Mouse (Mus musculus) adrenal gland, adult (tissue): ENCODE measurements around the gene Gstt3.
A peak's percentile ranks its signal among the peaks of the same experiment; 100 is the strongest.

Experiments
- DNase-seq, 2 experiments: peaks; one replicate each; pipeline ENCODE4 v3.0.0; 2022 to 2023; ENCODE audit warnings: low spot score in 1 of 2; ENCODE audit not compliant: inconsistent age in 2 of 2

The Gstt3 gene

DNA sequence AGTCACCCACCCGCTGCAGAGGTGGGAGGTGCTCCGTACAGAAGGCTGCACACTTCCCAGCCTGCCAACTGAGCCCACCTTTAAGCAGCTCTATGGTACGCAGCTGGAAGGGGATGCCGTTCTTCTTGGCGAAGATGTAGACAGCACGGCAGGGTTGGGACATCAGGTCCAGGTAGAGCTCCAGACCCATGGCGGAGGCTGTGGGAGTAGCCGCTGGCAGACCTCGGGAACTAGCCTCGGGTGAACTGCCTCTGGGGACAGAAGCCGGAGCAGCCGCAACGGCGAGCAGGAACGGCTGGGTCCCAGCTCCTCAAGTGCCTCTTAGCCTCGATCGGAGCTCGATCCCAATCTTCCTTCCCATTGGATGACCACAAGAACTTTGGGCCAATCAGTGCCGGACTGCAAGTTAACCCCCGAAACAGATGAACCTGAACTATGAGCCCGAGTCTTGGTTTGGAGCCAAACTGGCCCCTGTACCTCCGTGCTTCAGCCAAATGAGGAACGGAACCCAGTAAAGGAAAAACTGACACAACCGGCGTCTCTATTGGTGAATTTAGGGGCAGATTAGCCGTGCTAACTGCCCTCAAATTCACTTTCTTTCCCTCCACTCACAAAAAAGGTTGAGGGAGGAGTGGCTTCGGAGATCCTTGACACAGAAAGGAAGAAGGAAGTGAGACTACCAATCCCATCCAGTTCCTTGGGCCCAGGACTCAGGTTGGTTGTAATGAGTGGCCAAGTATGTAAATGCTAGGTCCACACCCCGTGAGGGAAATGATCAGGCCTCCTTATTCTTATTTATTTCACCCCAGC is at the start of gene Gstt3, which contains the start of gene Gm20441:
Gene Gstt3, minus strand, starts transcription at position 646 of the 810 bp plus-strand sequence.
Gene Gm20441, minus strand, starts transcription at position 186 of the 810 bp plus-strand sequence.
- peak; percentile 82 to 91 for DNase-seq

DNA sequence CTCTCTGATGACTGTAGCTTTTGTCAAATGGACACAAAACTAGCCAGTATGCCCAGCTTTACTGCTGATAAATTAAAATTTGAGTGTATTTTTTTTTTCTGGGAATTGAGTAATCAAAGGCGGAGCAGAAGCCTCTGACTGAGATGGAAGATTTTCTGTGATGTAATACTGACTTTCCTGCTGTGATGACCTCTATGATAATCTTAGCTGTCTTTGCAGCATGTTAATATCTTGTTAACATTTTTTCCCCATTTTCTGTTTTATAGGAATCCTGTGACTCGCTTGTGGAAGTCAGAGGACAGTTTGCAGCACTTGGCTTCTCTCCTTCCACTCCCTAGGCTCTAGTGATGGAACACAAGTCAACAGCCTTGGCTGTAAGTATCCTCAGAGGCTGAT is 49.1 kb upstream of the Gstt3 start:
- peak in 1 of 2 experiments; percentile 49 for DNase-seq

DNA sequence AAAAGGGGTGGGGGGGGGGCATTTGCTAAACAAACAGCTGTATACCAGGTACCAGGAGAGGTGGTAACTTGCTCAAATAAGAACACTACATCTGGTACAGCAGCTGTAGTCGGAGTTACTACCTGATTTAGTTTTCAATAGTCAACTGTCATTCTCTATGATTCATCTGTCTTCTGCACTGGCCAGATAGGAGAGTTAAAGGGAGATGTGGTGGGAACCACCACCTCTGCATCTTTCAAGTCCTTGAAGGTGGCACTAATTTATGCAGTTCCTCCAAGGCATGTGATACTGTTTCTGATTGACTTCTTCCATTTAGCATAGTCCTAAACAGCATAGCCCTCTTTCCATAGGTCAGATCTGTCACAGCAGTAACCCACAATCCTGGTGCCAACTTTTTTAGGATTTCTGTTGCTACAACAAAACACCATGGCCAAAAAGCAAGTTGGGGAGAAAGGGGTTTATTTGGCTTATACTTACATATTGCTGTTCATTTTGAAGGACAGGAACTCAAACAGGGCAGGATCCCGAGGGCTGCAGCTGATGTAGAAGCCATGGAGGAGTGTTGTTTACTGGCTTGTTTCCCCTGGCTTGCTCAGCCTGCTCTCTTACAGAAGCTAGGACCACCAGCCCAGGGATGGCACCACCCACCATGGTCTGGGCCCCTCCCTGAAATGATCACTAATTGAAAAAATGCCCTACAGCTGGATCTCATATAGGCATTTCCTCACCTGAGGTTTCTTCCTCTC is 48.5 kb upstream of the Gstt3 start:
- no peak for DNase-seq

DNA sequence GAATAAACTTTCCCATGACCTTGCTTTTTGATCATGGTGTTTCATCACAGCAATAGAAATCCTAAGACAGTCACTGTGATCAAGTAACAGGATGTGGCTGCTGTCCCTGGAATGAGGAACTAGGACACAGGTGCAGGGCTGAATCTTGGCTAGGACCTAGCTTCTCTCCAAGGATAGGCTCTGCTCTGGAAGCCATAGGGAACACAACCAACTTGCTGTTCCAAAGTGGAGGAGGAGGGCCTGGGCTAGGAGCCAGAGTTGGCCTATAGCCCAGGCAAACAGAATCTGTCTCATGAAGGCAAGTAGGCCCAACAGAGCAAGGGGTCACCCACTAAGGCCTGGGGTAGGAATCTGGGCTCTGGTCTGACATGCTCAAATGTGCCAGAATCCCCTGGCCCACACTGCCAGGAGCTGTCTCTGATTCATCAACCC is 47.3 kb upstream of the Gstt3 start:
- peak in 1 of 2 experiments; percentile 71 for DNase-seq

DNA sequence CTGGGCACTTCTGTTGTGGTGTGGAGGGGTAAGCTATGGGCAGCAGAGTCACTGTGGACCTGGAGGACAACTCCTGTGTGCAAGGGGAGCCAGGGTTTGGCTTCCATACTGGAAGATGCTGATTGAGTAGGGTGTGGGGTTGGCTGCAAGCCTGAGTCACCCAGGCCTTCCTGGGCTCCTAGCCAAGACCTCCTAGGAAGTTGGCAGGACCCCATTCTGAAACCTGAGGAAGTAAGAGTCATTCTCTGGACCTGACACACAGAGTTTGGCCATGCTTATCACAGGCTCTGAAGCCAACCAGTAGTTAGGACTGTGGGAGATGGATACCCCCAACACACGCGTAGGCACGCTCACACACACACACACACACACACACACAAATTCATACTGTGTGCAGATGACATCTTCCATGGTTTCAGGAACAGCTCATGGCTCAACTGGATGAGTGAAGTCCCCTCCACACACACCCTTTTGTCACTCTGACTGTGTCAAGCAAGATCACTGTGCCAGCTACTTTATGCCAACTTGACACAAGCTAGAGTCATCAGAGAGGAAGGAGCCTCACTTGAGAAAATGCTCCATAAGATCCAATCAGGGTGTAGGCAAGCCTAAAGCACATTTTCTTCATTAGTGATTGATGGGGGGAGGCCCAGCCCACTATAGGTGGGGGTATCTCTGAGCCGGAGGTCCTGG is 46.6 kb upstream of the Gstt3 start:
- DNase-seq: peak; percentile 66 to 85

DNA sequence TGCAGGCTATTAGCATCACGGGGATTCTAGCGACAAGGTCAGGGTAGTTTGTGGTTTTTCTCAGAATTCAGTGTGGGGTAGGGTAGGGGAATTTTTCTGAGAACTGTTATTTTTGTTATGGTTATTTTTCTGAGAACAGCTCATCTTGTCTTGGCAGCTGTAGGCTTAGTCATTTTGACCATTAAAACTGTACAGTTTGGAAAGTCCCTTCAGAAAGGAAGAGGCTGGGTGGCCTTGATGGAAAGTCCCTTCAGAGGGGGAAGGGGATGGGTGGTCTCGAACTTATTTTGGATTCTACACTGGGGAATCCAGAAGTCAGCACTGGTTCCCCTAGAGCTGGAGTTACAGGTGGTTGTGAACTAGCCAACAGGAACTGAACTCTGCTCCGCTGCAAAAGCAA is 43.3 kb upstream of the Gstt3 start:
- no peak for DNase-seq

DNA sequence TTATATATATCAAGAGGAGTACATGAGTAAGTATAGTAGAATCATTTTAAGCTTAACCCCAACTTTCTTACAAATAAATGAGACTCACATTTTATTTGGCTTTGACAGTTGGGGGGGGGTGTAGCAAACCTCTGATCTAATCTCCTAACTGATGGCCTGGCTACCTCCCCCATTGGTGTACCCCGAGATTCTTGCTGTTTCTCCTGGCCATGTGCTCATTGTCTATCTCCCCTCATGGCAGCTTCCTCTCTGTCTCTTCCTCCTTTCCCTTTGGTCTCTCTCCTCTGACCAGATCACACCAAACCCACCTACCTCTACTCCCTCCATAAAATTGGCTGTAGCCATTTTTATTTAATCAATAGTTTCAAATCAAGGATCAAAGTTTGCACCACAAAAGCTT is 42.6 kb upstream of the Gstt3 start:
- no peak for DNase-seq

DNA sequence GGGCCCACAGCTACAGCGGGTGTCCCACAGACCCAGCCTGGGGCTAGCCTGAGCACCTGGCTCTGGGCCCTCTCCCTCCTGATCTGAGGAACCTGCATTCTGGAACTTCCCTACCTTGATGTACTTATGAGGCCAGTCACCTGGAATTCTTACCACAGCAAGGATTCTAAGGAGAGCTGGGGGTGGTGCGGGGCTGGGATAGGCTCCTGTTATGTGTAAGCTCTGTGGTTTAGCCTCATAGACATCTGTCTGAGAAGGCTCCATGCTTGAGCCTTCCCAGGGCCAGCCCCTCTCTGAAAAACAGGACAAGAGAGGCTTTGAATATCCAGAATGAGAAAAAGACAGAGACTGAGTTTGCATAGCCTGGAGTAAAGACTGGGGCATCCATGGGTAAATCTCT is 41.2 kb upstream of the Gstt3 start, which contains the start of gene Gstt4:
Gene Gstt4, minus strand, starts transcription at position 101 of the 400 bp plus-strand sequence.
- no peak for DNase-seq

DNA sequence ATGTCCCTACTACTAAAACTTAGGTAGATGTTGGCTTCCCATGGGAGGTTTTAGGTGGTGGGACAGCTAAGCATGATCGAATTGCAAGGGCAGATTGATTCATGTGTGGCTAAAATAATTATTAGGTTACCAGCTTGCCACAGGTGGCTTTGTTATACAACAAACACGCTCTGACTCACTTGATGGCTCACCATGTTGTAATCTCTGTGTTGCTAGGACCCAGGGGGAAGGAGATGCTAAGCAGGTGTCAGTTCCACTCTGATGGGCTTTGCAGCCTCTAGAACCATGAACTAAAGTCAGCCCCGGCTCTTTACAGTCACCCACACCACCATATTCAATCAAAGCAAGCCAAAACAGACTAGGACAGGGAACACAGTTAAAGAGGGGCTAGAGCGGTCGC is 38.7 kb upstream of the Gstt3 start:
- DNase-seq: no peak

DNA sequence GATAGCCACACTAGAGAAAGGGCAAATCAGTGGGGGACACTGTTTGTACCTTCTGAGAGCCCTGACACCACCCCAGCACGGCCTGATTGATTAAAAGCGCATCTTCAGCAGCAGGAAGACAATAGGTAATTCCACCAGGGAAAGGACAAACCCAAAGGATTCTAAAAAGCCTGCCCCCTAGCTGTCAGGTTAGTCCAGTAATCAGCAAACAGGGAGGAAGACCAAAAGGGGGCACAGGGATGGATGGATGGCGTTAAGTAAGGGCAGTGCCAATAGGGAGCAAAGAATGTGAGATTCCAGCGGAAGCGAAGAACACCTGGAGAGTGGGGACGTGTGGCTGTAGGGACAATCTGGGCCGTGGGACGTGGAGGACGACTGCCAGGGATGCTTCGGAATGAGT is 37.4 kb upstream of the Gstt3 start:
- DNase-seq: no peak

DNA sequence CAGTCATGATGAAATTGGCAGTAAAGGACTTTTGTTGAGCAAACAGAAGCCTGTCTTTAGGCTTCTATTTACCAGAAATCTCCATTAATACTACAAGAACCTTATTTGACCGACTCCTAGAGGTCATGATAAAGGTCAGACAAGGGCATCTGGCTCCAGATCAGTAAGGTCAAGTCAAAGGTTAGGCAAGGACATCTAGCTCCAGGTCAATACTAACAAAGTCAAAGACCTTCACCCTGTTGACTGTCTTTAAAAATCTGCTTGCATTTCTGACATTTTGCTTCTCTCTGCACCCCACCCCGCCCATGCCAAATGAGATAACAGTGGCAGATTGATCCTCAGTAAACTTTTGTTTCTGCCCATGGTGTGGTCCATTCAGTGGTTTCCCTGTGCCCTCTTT is 23.0 kb upstream of the Gstt3 start:
- DNase-seq: no peak

DNA sequence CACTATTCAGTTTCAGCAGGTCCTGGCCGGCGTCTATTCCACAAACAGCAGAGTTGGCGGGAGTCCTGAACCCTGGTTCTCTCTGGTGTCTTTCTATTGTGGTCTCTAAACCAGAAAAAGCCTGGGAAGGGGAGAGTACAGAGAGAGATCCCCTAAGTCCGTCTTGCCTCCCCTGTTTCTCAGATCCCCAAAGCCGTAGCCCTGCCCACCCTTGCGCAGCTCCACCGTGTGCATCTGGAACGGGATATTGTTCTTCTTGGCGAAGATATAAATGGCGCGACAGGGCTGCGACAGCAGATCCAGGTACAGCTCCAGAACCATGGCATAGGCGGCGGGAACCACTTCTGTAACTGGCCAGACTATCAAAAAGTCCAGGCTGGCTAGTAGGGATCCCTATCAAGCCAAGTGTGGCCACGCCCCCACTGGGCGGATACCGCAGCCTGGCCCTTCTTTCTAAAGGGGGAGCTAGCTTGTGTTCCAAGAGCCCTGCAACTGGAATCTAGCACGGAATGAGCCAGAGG is 17.0 kb upstream of the Gstt3 start, which contains the start of gene Gstt1:
Gene Gstt1, minus strand, starts transcription at position 409 of the 521 bp plus-strand sequence.
- DNase-seq: peak; percentile 78 to 90

DNA sequence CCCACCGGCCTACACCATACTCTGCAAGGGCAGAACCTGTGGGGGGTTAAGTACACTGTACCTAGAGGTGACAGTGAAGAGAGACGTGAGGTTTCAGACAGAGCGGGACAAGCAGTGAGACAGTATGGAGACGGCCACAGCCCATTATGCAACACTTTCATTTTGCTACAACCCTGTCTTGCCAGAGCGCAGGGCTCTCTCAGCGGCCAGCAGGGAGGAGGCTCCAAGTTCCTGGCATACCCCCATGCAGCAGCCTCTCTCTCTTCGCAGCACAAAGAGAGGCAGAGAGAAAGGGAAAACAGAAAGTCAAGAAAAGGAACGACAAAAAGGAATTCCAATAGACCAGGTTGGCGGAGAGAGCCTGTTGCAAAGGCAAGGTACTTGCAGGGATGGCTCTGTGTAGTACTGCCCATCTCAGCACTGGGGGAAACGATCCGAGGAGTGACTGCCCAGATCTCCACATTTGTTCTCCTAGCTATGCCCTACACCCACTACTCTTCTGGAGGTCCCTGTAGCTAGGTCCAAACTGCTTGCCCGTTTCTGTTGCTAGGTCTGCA is 16.5 kb upstream of the Gstt3 start:
- DNase-seq: peak; percentile 71 to 88

DNA sequence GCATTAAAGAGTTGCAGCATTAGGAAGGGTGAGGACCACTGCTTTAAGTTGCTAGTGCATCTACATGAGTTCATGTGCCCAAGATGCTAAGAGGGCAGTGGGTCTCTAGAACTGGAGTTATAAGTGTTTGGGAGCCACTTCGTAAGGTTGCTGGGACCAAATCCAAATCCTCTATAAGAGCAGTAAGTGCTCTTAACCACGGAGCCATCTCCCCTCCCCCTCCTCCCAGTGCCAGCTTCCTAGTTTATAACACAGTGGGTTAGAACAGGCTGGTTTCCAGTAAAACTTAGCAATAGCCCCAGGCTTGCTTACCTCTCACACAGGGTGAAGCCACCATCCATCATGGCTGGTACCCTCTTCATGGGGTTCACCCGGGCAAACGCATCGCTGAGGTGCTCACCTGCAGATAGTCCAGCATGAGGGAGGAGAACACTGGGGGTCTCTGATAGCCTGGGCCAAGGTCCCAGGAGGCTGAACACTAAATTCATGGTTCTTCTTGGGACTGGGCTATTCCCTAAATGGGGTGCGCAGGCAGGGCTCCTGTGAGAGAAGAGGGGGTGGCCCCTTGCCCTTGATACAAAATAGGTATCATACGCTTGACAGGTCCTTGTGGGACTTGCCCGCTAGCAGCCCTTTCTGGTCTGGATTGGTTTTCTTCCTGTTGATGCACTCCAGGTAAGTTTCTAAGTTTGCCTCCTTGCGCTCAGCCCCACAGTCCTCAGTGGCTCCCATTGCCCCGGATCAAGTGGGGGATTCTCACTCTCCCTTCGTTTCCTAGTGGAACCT is 15.7 kb upstream of the Gstt3 start:
- DNase-seq: peak in 1 of 2 experiments; percentile 52

DNA sequence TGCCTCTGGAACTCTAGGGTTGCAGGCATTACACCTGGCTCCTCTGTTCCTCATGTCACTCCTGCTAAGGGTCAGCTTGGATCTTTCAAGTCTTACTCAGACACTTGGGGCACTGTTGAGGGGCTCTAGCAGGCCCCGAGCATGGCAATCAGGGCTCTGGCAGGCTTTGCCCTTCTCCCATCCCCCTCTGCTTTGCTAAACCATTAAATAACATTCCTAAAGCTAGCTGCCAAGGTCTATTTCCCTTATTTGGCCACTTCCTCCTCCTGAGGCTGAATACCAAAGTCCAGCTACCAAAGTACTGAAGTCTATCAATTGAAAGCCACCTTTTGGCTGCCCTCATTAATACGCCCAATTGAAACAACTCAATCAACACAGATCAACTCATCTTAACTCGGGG is 13.7 kb upstream of the Gstt3 start:
- peak; percentile 46 to 77 for DNase-seq

DNA sequence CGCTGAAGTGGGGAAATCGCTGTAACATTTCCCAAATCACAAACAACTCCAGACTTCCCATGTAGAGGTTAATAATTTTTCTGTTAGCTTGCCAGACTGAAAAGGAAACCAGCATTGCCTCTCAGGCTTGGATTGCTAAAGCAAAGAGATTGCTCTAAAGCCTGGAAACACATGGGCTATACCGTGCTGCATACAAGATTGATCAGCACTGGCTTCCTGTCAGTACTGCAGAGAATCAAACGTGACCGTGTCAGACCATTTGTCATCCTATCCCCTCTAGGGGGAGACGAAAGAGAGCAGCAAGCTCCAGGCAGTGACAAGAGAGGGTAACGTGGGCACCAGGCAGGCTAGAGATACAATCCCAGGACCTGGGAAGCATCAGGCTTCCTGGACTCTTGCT is 9.6 kb upstream of the Gstt3 start:
- DNase-seq: no peak

DNA sequence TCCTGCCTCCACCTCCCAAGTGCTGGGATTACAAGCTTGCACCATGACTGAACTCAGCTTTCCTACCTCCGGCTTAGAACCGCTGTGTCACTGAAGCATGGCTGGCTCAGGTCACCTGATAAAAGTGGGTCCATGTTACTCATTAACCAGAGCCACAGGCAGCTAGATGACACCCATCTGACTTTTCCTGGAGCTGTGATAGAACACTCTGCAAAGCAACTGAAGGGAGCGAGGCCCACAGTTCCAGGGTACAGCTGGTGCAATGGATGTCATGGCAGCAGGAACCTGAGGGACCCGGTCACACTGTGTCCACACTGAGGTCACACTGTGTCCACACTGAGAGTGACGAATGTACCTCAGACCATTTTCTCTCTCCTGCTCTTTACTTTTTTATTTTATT is 8.6 kb upstream of the Gstt3 start:
- no peak for DNase-seq

DNA sequence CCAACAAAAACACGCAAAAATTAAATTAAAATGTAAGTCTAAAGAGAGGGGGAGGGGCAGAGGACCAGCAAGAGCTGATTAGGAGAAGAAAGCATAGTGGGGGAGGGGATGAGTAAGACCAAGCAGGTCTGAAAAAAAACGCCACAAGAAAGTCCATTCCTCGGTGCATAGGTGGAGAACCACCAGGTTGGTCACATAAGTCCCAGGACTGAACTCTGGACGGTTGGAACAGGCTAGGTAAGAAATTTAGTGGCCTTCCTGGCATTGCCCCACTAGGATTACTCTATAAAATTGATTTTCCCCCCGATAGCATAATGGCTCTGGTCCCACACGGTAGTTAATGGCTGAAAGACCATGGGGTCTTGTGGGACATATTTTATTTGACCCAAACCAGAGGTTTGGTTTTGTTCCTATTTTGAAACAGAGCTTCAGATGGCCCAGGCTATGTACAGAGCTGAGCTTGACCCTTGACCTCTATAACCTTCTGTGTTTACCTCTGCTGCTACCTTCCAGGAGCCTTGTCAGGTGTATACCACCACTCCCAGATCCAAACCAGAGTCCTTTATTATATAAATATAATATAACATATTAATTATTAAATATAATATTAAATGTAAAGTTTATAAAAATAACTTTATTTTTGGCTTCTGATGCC is 8.0 kb upstream of the Gstt3 start:
- DNase-seq: no peak

DNA sequence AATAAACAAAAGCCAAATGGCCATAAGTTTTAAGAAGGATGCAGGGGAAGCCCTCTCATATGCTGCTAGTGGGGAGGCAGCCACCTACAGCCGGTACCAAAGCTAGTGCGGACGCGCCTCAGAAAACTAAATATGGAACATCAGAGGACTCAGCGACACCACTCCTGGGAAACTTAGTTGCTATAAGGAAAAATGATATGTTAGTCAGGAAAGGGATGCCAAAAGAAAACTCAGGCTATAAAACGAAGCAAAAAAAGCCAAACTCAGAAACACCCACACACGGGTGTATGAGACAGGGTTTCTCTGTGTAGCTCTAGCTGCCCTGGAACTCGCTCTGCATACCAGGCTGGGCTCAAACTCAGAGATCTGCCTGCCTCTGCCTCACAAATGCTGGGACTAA is 7.1 kb upstream of the Gstt3 start:
- DNase-seq: no peak

DNA sequence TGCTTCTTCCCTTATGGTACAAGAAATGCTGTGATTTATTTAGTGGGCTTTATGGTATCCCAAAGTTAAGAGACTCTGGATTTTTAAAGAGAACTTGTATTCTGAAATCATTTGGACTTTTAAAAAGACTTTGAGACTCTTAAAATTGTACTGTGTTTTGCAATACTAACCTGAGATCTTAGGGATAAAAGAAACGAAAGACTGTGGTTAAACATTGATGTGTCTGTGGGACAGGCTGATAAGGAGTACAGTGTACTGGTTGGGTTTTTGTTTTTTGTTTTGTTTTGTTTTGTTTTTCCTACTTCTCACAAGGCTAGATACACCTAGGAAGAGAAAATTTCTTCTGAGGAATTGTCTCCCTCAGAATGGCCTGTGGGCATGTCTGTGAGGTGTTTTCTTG is 4.2 kb upstream of the Gstt3 start:
- DNase-seq: no peak
